Comparison of ENCODE assay signal across 22 mouse cellular contexts in genomic region chr2:10283686-10284085, GRCm38 (mm10).
"Had no signal": no experiment of that assay in that cellular context is flagged by ENCODE, and none has a peak within 500 bp of the region (broad histone marks: within the 10 kb centered on the region; RNA-seq: fewer than 3 reads in every experiment).

No protein-coding gene starts in this region.

- H3K36me3 ChIP-seq: heart, embryonic 13.5 days; heart, embryonic 15.5 days; hindbrain, embryonic 13.5 days; hindbrain, embryonic 15.5 days; limb, embryonic 10.5 days; limb, embryonic 12.5 days had no signal

- H3K4me2 ChIP-seq: heart, embryonic 13.5 days; heart, embryonic 15.5 days; hindbrain, embryonic 13.5 days; hindbrain, embryonic 15.5 days; limb, embryonic 12.5 days had no signal

- DNase-seq: forebrain, postnatal 0 days; gastrocnemius, postnatal 14 days; gastrocnemius, postnatal 36 days; heart, adult 11 months; heart, adult 2 months; heart, postnatal 14 days; heart, postnatal 36 days; kidney, adult 18-20 months; kidney, adult 8-10 months; kidney, postnatal 10 days; kidney, postnatal 25 days; kidney, postnatal 4 days had no signal

- H3K9ac ChIP-seq: forebrain, postnatal 0 days; heart, embryonic 13.5 days; heart, embryonic 15.5 days; hindbrain, embryonic 13.5 days; hindbrain, embryonic 15.5 days; limb, embryonic 12.5 days had no signal

- ATAC-seq: forebrain, postnatal 0 days; hindbrain, postnatal 0 days; intestine, embryonic 16.5 days had no signal

- H3K9me3 ChIP-seq: heart, embryonic 13.5 days; heart, embryonic 15.5 days; hindbrain, embryonic 13.5 days; hindbrain, embryonic 15.5 days; limb, embryonic 10.5 days; limb, embryonic 12.5 days had no signal

- H3K4me1 ChIP-seq: heart, embryonic 13.5 days had no signal

- H3K27ac ChIP-seq: heart, adult 2 months; heart, embryonic 13.5 days; heart, embryonic 15.5 days; hindbrain, embryonic 13.5 days; hindbrain, embryonic 15.5 days; hindbrain, postnatal 0 days; layer of hippocampus, adult 2 months; left cerebral cortex, adult 2 months; limb, embryonic 10.5 days; limb, embryonic 12.5 days had no signal

- H3K4me3 ChIP-seq: heart, adult 2 months; heart, embryonic 13.5 days; heart, embryonic 15.5 days; hindbrain, embryonic 13.5 days; hindbrain, embryonic 15.5 days; layer of hippocampus, adult 2 months; left cerebral cortex, adult 2 months; limb, embryonic 10.5 days; limb, embryonic 12.5 days had no signal
